ENCODE assay signal across 40 mouse cellular contexts in the genomic region with DNA sequence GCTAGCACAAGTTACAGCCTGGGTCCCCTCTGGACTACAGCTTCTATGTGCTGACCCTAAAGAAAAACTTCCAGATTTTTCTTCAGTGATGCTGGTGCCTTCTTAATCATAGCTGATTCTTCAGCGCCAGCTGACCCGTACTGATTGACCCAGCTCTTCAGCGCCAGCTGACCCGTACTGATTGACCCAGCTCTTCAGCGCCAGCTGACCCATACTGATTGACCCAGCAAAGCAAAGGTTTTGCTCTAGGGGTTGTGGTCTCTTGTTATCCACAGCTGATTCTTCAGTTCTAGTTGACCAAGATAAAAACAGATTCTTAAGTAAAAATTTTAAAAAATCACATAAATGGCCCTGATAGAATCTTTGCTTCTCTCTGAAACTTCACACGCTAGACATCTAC. TPM values are rescaled to one million over a fixed set of nuclear protein-coding genes. Genes with fewer than 3 reads are reported as not detected.
"Had no signal": no experiment of that assay in that cellular context is flagged by ENCODE, and none has a peak within 500 bp of the region (broad histone marks: within the 10 kb centered on the region; RNA-seq: fewer than 3 reads in every experiment).

No protein-coding gene starts in this region.

- H3K27me3 ChIP-seq: forebrain, embryonic 15.5 days; heart, embryonic 13.5 days; heart, embryonic 15.5 days; hindbrain, embryonic 13.5 days; hindbrain, embryonic 15.5 days; limb, embryonic 13.5 days; limb, embryonic 15.5 days; liver, embryonic 13.5 days had no signal

- H3K27ac ChIP-seq: forebrain, embryonic 15.5 days; heart, adult 2 months; heart, embryonic 13.5 days; heart, embryonic 15.5 days; hindbrain, embryonic 13.5 days; hindbrain, embryonic 15.5 days; hindbrain, postnatal 0 days; kidney, postnatal 0 days; limb, embryonic 13.5 days; limb, embryonic 15.5 days; liver, embryonic 13.5 days had no signal

- ATAC-seq: forebrain, embryonic 15.5 days; forebrain, postnatal 0 days; hindbrain, postnatal 0 days; intestine, embryonic 16.5 days had no signal

- H3K36me3 ChIP-seq: forebrain, embryonic 15.5 days; heart, embryonic 13.5 days; heart, embryonic 15.5 days; hindbrain, embryonic 13.5 days; hindbrain, embryonic 15.5 days; limb, embryonic 13.5 days; limb, embryonic 15.5 days had no signal

- H3K4me2 ChIP-seq: forebrain, embryonic 15.5 days; heart, embryonic 11.5 days; heart, embryonic 13.5 days; heart, embryonic 15.5 days; hindbrain, embryonic 13.5 days; hindbrain, embryonic 15.5 days; limb, embryonic 13.5 days; limb, embryonic 15.5 days; liver, embryonic 11.5 days; liver, embryonic 13.5 days had no signal

- H3K9ac ChIP-seq: forebrain, embryonic 15.5 days; forebrain, postnatal 0 days; heart, embryonic 13.5 days; heart, embryonic 15.5 days; hindbrain, embryonic 13.5 days; hindbrain, embryonic 15.5 days; limb, embryonic 13.5 days; limb, embryonic 15.5 days; liver, embryonic 13.5 days had no signal

- DNase-seq: forebrain, postnatal 0 days; gastrocnemius, postnatal 14 days; gastrocnemius, postnatal 36 days; heart, adult 11 months; heart, adult 2 months; heart, postnatal 14 days; heart, postnatal 36 days; kidney, adult 11 months; kidney, postnatal 14 days; layer of hippocampus, adult 9-11 months; layer of hippocampus, postnatal 36 days; left cerebral cortex, postnatal 4 days; liver, embryonic 13.5 days had no signal

- H3K9me3 ChIP-seq: forebrain, embryonic 15.5 days; heart, embryonic 15.5 days; hindbrain, embryonic 13.5 days; hindbrain, embryonic 15.5 days; limb, embryonic 13.5 days; limb, embryonic 15.5 days; liver, embryonic 13.5 days had no signal

- H3K4me3 ChIP-seq: forebrain, embryonic 15.5 days; heart, adult 2 months; heart, embryonic 13.5 days; heart, embryonic 15.5 days; hindbrain, embryonic 13.5 days; hindbrain, embryonic 15.5 days; limb, embryonic 13.5 days; limb, embryonic 15.5 days; liver, embryonic 13.5 days had no signal

RNA-seq across cellular contexts. Expression of gene Hsd17b3, which starts 35.9 kb away (rescaled TPM):
- total RNA-seq: forebrain, postnatal 0 days; gastrocnemius, adult 18-20 months; gastrocnemius, adult 8-10 months; gastrocnemius, postnatal 14 days; gastrocnemius, postnatal 36 days; heart, adult 2 months; heart, postnatal 14 days; heart, postnatal 36 days; hematopoietic stem cell, adult 5-6 weeks; hindbrain, postnatal 0 days; layer of hippocampus, adult 18-20 months; layer of hippocampus, adult 8-10 months; layer of hippocampus, postnatal 14 days; layer of hippocampus, postnatal 36 days; left cerebral cortex, adult 18-20 months; left cerebral cortex, adult 8-10 months; left cerebral cortex, postnatal 10 days; left cerebral cortex, postnatal 25 days had no signal
- polyA plus RNA-seq: forebrain, embryonic 15.5 days; heart, adult 2 months; heart, embryonic 11.5 days; heart, embryonic 13.5 days; heart, embryonic 15.5 days; heart, postnatal 0 days; hindbrain, embryonic 11.5 days; hindbrain, embryonic 13.5 days; hindbrain, embryonic 15.5 days; hindbrain, postnatal 0 days; intestine, embryonic 14.5 days; intestine, embryonic 16.5 days; kidney, postnatal 0 days; large intestine, adult 2 months; limb, embryonic 11.5 days; limb, embryonic 13.5 days; limb, embryonic 15.5 days; liver, embryonic 11.5 days; liver, embryonic 13.5 days had no signal
